Mouse (Mus musculus) embryonic fibroblast, embryonic 13.5 days (primary cell): Measurements from ENCODE around the gene Iyd. TPM values are rescaled to one million over a fixed set of nuclear protein-coding genes. Genes with fewer than 3 reads are reported as not detected.

Experiments
- H3K27ac ChIP-seq: 2 replicates; pipeline ENCODE4 v1.5.1; 2012; ENCODE audit warnings: low read length, control low read depth, inconsistent platforms; ENCODE audit not compliant: insufficient read depth
- H3K4me1 ChIP-seq: 2 replicates; pipeline ENCODE4 v1.6.1; 2011; ENCODE audit warnings: low read length; ENCODE audit not compliant: control insufficient read depth, insufficient read depth
- H3K4me3 ChIP-seq: 2 replicates; pipeline ENCODE4 v1.5.1; 2011; ENCODE audit warnings: mild to moderate bottlenecking, control low read depth, low read length; ENCODE audit not compliant: insufficient read depth
- CTCF ChIP-seq: IDR thresholded peaks from 2 replicates; pipeline ENCODE4 v1.5.1; 2011; ENCODE audit warnings: mild to moderate bottlenecking, control low read depth, low read length, moderate library complexity, borderline replicate concordance; ENCODE audit not compliant: insufficient read depth
- POLR2A ChIP-seq: IDR thresholded peaks from 2 replicates; pipeline ENCODE4 v1.6.1; 2011; ENCODE audit warnings: low read depth, mild to moderate bottlenecking, control low read depth, low read length, moderate library complexity
- polyA plus RNA-seq: library from polyadenylated mRNA; stranded (reverse); fragments of >200 nt; gene quantifications from 2 replicates; pipeline ENCODE4 v1.2.4, GENCODE M21; 2011; ENCODE audit warnings: low read depth; ENCODE audit not compliant: missing spikeins, insufficient read length

Gene Iyd
- polyA plus RNA-seq, 1 experiment: 0.65 TPM

DNA sequence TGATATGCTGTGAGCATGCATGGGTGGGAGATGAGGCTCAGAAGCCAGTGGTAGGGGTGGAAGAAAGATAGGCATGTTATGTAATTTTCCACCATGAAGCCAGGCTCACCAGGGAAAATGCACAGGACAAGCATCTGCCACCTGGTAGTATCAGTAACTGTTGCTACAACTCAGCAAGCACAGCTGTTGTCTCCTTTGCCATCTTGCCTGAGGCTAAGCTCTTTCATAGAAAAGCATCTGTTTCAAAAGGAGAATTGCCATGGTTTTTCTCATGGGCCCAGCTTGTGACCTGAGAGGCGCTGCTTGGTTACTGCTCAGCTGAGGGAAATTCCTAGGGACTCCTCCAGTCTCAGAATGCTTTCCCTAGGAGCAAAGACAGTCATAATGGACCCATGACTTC is 3.7 kb upstream of the Iyd start:
- TF ChIP-seq POLR2A (no peak), CTCF (no peak)
- Histone ChIP-seq H3K27ac (no peak overlapping the region), H3K4me1 (no peaks in the 10 kb centered on the region), H3K4me3 (no peak overlapping the region)

DNA sequence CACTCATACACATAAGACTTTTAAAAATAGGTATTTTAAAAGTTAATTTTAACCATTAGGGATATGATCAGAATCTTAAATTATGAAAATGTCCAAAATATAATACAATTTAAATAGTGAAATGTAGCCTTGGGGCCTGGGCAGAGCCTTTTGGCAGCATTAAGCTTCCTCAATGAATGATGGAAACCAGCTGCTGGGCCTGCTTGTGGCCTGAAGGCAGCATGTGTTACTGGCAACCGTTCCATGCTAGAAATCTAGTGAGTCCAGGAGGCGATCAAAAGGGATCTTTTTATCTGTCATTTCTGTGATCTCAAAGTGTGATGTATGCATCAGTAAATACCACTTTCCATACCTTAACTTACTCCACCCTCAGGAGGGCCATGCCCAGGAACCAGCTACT is 9.3 kb downstream of the Iyd start:
- no peak overlapping the region for H3K4me3 ChIP-seq
- TF ChIP-seq POLR2A (no peak), CTCF (no peak)
- no peaks in the 10 kb centered on the region for H3K4me1 ChIP-seq
- H3K27ac ChIP-seq: no peak overlapping the region

DNA sequence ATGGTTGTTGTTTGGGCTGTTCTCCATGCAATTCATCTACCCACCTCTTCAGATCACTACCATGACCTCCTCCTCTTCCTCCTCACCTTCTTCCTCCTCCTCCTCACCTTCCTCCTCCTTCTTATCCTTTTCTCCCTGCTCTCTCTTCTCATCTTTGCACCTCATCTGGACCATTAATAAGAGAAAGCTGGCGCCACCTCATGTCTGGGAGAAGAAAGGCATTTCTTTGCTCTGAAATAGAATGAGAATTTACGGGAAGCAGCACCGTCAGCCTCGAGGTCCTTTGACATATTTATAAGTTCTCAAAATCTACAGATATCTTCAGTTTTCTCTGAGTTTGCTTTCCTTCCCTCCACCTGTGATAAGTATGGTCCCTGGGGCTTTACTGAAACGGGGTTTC is 15.1 kb downstream of the Iyd start:
- Histone ChIP-seq H3K4me1 (no peaks in the 10 kb centered on the region), H3K27ac (no peak overlapping the region), H3K4me3 (no peak overlapping the region)
- no peak for TF ChIP-seq CTCF
- no peak for TF ChIP-seq POLR2A

DNA sequence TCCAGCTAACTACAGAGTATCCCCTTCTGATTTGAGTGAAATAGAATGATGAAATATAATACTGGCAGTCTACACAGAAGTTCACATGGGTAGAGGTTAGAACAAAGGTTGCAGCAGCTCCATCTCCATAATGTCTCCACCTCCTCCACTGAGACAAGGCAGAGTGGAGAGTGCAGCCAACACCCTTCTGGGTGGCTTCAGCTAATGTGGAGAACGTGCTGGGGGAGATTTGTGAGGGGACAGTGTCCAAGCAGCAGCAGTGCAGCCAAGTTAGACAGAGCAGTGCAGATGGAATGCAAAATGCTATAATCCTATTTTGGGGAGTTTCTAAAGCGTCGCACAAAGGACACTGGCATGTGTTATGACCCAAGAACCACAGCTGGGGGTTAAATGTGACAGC is 16.5 kb downstream of the Iyd start:
- no peak overlapping the region for H3K27ac ChIP-seq
- H3K4me1 ChIP-seq: no peaks in the 10 kb centered on the region
- TF ChIP-seq POLR2A (no peak), CTCF (no peak)
- no peak overlapping the region for H3K4me3 ChIP-seq

DNA sequence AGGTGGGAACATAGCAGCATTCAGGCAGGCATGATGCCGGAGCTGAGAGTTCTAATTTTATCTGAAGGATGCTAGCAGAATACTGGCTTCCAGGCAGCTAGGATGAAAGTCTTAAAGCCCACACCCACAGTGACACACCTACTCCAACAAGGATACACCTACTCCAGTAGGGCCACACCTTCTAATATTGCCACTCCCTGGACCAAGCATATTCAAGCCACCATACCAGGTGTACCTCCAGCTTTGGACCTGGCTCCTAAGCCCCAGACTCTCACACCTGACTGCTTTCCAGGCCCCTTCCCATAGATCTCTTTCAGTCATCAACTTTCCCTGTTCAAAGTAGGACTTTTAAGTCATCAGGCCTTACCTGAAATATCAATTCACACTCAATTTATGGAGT is 19.1 kb downstream of the Iyd start:
- Histone ChIP-seq H3K4me3 (no peak overlapping the region), H3K4me1 (no peaks in the 10 kb centered on the region), H3K27ac (no peak overlapping the region)
- TF ChIP-seq CTCF (no peak), POLR2A (no peak)

DNA sequence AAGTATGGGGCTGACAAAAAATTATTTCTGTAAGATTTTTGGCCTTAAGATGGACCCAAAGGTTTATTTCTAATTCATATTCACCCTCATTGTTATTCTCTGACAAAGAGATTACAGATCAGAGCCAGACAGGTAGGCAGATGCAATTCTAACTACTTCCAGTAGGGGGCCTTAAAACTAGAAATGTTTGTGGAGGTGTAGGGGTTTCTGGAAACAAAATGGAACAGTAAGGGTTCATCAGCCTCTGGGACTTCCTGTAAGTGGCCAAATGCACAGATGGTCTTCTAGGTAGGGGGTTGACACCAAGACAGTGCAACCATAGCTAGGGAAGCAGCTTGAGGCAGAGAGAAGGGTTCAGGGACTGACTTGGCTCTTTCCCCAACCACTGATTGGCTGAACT is 22.1 kb downstream of the Iyd start:
- Histone ChIP-seq H3K27ac (no peak overlapping the region), H3K4me3 (no peak overlapping the region), H3K4me1 (no peaks in the 10 kb centered on the region)
- TF ChIP-seq POLR2A (no peak), CTCF (no peak)

DNA sequence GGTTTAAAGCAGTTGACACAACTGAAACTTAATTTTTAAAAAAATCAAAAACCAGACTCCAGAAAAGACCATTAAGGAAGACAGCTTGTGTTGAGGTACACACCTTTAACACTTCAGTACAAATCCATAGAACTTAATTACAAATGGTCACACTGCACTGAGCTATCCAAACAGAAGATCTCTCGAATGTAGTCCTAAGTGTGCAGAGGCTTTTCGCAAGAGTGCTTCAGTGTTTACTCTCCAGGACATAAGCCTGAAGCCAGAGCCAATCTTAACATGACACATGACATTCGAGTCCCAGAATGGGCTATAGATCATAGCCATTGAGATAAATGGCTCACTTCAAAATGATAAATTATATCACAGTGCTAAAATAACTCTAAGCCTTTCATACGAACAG is 25.1 kb downstream of the Iyd start:
- no peak overlapping the region for H3K4me3 ChIP-seq
- no peak for TF ChIP-seq POLR2A
- no peak for TF ChIP-seq CTCF
- no peak overlapping the region for H3K27ac ChIP-seq
- H3K4me1 ChIP-seq: no peaks in the 10 kb centered on the region

DNA sequence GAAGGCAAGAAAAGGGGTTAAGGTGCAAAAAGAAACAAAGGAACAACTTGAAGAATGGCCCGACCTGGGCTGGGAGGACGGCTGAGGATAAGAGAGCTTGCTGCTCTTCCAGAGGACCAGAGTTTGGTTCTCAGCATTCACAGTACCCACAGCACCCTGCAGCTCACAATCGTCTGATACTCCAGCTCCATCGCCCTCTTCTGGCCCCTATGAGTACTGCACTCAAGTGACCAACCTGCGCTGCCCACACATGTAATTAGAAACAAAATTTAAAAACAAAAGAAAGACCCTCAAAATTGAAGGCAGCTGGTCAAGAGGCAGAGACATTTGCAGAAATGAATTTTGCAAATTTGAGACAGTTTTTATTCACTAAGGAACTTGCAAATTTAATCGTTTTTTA is 27.8 kb downstream of the Iyd start:
- no peak overlapping the region for H3K4me3 ChIP-seq
- H3K27ac ChIP-seq: no peak overlapping the region
- H3K4me1 ChIP-seq: peaks cover 3% of the 10 kb centered on the region; the same call in 1 of the 2 replicates
- TF ChIP-seq POLR2A: no peak
- 0 out of 2 replicates have a peak, but pooled peaks have one; percentile 1 for TF ChIP-seq CTCF

DNA sequence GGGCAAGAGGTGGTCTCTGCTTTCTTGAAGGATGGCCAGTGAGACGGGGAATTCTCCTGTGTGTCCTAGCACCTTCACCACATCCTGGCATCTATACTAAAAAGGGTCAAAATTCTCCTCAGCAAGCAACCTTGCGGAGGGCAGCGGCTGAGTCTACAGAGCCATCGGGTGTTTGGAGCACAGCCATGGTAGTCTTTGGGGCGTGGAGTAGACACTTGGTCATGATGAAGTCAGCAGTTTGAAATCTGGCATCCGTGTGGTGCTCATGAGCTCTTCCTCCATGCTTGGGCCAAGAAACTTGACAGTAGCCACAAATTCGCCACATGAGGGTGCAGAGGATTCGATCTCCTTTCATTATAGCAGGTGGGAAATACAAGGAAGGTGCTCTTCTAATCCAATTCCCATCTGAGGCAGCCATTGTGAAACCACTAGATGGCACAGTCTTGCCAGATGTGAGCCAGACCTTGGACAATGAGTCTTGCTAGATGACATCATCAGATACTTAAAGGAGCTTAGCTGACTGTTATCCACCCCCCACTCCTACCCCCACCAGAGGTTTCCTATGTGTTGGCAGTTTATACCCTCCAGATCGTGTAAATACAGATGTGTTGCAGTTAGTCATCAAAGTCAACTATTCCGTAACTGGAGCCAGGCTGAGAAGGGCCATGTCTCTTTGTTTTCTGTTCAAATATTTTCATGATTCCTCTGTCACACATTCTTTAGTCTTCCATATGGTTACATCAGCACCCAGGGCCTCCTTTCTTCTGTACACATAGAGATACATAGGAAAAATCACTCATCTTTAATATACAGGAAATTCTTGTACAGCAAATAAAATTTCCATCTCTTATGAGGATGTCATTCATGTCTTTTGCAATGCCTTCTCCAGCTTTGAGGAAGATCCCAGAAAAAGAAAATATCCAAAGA is 32.9 kb downstream of the Iyd start:
- TF ChIP-seq CTCF: peak; percentile 35; the same call in 1 of the 2 replicates
- TF ChIP-seq POLR2A: no peak
- H3K4me1 ChIP-seq: peaks cover 4% of the 10 kb centered on the region; the same call in 1 of the 2 replicates
- H3K27ac ChIP-seq: no peak overlapping the region
- no peak overlapping the region for H3K4me3 ChIP-seq

DNA sequence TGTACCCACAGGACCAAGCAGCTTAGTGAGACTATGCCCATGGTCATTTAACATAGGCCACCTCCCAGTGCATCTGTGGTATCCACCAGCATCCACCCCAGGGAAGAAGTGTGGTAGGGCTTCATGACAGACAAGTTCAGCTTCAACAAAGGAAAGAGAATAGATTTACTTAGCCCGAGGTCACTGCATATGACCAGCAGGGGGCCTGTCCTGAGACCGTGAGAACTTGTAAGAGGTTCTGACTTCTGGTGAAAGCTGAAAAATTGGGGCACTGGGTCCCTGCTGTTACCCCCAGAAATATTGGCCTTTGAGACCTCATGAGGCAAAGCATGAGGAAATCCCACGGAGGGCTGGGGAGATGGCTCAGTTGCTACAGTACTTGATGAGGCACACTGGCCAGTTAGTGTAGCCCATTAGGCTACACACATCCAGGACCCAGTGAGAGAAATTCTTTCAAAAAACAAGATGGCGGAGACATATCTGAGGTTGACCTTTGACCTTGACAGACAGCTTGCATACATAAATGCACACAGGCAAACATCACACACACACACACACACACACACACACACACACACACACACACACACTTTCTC is 34.0 kb downstream of the Iyd start:
- Histone ChIP-seq H3K4me1 (peaks cover 4% of the 10 kb centered on the region; the same call in 1 of the 2 replicates), H3K4me3 (no peak overlapping the region), H3K27ac (no peak overlapping the region)
- no peak for TF ChIP-seq POLR2A
- TF ChIP-seq CTCF: no peak
